Mouse (Mus musculus): ENCODE data around the gene Plod3. TPM values are rescaled to one million over a fixed set of nuclear protein-coding genes. Genes with fewer than 3 reads are reported as not detected.

Plod3 gene
- polyA plus RNA-seq, 1 experiment from 2014 or later: 28.1 TPM

GRCm38 (mm10) chr5:136960053-136960452 is 26.8 kb upstream of the Plod3 start:
- Histone ChIP-seq H3K9me3 (ENCODE audit: control insufficient read depth, low read length) (no peaks in the 10 kb centered on the region), H3K36me3 (ENCODE audit: control insufficient read depth, insufficient read depth, low read length) (peaks cover 28% of the 10 kb centered on the region), H3K27ac (replicated peaks; ENCODE audit: low read depth, low read length) (no peak overlapping the region), H3K4me2 (ENCODE audit: low read length) (no peak overlapping the region), H3K4me3 (replicated peaks; ENCODE audit: low read depth, low read length) (no peak overlapping the region), H3K27me3 (ENCODE audit: control insufficient read depth, insufficient read depth, low read length) (no peaks in the 10 kb centered on the region), H3K9ac (replicated peaks; ENCODE audit: low read length) (no peak overlapping the region), H3K4me1 (ENCODE audit: control insufficient read depth, insufficient read depth, low read length) (peaks cover 16% of the 10 kb centered on the region)
- 92% methylated on average over 6 of the region's 6 CpGs for WGBS
- DNase-seq: no peak
- no peak for ATAC-seq (ENCODE audit: low FRiP score, low TSS enrichment)

- peak overlapping the region; percentile 69 for H3K4me2 ChIP-seq (ENCODE audit: low read length)
- no peaks in the 10 kb centered on the region for H3K9me3 ChIP-seq (ENCODE audit: control insufficient read depth, low read length)
- H3K9ac ChIP-seq (replicated peaks; ENCODE audit: low read length): peak overlapping the region; percentile 60
- DNase-seq: no peak
- peak; percentile 15; the same call in 1 of the 2 replicates for ATAC-seq (ENCODE audit: low FRiP score, low TSS enrichment)
- WGBS: 24% methylated on average over 5 of the region's 5 CpGs
- H3K4me1 ChIP-seq (ENCODE audit: control insufficient read depth, insufficient read depth, low read length): peaks cover 12% of the 10 kb centered on the region
- H3K36me3 ChIP-seq (ENCODE audit: control insufficient read depth, insufficient read depth, low read length): peaks cover 42% of the 10 kb centered on the region
- peak overlapping the region; percentile 51 for H3K4me3 ChIP-seq (replicated peaks; ENCODE audit: low read depth, low read length)
- H3K27me3 ChIP-seq (ENCODE audit: control insufficient read depth, insufficient read depth, low read length): no peaks in the 10 kb centered on the region
- peak overlapping the region; percentile 92 for H3K27ac ChIP-seq (replicated peaks; ENCODE audit: low read depth, low read length)
These were observed 25.4 kb upstream of the Plod3 start for GRCm38 (mm10) chr5:136961334-136961982.

- Histone ChIP-seq H3K27me3 (ENCODE audit: control insufficient read depth, insufficient read depth, low read length) (no peaks in the 10 kb centered on the region), H3K4me3 (replicated peaks; ENCODE audit: low read depth, low read length) (peak overlapping the region; percentile 51), H3K36me3 (ENCODE audit: control insufficient read depth, insufficient read depth, low read length) (peaks cover 48% of the 10 kb centered on the region), H3K9ac (replicated peaks; ENCODE audit: low read length) (peak overlapping the region; percentile 60), H3K4me2 (ENCODE audit: low read length) (peak overlapping the region; percentile 69), H3K27ac (replicated peaks; ENCODE audit: low read depth, low read length) (peak overlapping the region; percentile 92), H3K4me1 (ENCODE audit: control insufficient read depth, insufficient read depth, low read length) (peaks cover 12% of the 10 kb centered on the region), H3K9me3 (ENCODE audit: control insufficient read depth, low read length) (no peaks in the 10 kb centered on the region)
- peak; percentile 91 for ATAC-seq (ENCODE audit: low FRiP score, low TSS enrichment)
- under 1% methylated on average over 20 of the region's 20 CpGs for WGBS
- peak; percentile 95 for DNase-seq
These were observed 24.8 kb upstream of the Plod3 start for GRCm38 (mm10) chr5:136961983-136962461.

GRCm38 (mm10) chr5:136962501-136962900 is 24.3 kb upstream of the Plod3 start:
- WGBS: 1% methylated on average over 10 of the region's 10 CpGs
- Histone ChIP-seq H3K4me3 (replicated peaks; ENCODE audit: low read depth, low read length) (peak overlapping the region; percentile 51), H3K4me2 (ENCODE audit: low read length) (peak overlapping the region; percentile 69), H3K27ac (replicated peaks; ENCODE audit: low read depth, low read length) (peak overlapping the region; percentile 92), H3K4me1 (ENCODE audit: control insufficient read depth, insufficient read depth, low read length) (peaks cover 12% of the 10 kb centered on the region), H3K9me3 (ENCODE audit: control insufficient read depth, low read length) (no peaks in the 10 kb centered on the region), H3K9ac (replicated peaks; ENCODE audit: low read length) (peak overlapping the region; percentile 60), H3K36me3 (ENCODE audit: control insufficient read depth, insufficient read depth, low read length) (peaks cover 46% of the 10 kb centered on the region), H3K27me3 (ENCODE audit: control insufficient read depth, insufficient read depth, low read length) (no peaks in the 10 kb centered on the region)
- DNase-seq (peak; percentile 90), ATAC-seq (ENCODE audit: low FRiP score, low TSS enrichment) (peak; percentile 72)

GRCm38 (mm10) chr5:136962966-136963540 is 23.8 kb upstream of the Plod3 start:
- Histone ChIP-seq H3K4me2 (ENCODE audit: low read length) (peak overlapping the region; percentile 69), H3K4me3 (replicated peaks; ENCODE audit: low read depth, low read length) (peak overlapping the region; percentile 51), H3K9me3 (ENCODE audit: control insufficient read depth, low read length) (no peaks in the 10 kb centered on the region), H3K9ac (replicated peaks; ENCODE audit: low read length) (peak overlapping the region; percentile 60), H3K36me3 (ENCODE audit: control insufficient read depth, insufficient read depth, low read length) (peaks cover 45% of the 10 kb centered on the region), H3K27ac (replicated peaks; ENCODE audit: low read depth, low read length) (peak overlapping the region; percentile 92), H3K27me3 (ENCODE audit: control insufficient read depth, insufficient read depth, low read length) (no peaks in the 10 kb centered on the region), H3K4me1 (ENCODE audit: control insufficient read depth, insufficient read depth, low read length) (peaks cover 12% of the 10 kb centered on the region)
- DNase-seq: no peak
- ATAC-seq (ENCODE audit: low FRiP score, low TSS enrichment): no peak
- WGBS: 75% methylated on average over 8 of the region's 8 CpGs

- WGBS: 92% methylated on average over 9 of the region's 9 CpGs
- ATAC-seq (ENCODE audit: low FRiP score, low TSS enrichment) (no peak), DNase-seq (no peak)
- Histone ChIP-seq H3K27ac (replicated peaks; ENCODE audit: low read depth, low read length) (no peak overlapping the region), H3K9ac (replicated peaks; ENCODE audit: low read length) (no peak overlapping the region), H3K27me3 (ENCODE audit: control insufficient read depth, insufficient read depth, low read length) (no peaks in the 10 kb centered on the region), H3K9me3 (ENCODE audit: control insufficient read depth, low read length) (no peaks in the 10 kb centered on the region), H3K4me2 (ENCODE audit: low read length) (no peak overlapping the region), H3K4me3 (replicated peaks; ENCODE audit: low read depth, low read length) (no peak overlapping the region), H3K36me3 (ENCODE audit: control insufficient read depth, insufficient read depth, low read length) (peaks cover 47% of the 10 kb centered on the region), H3K4me1 (ENCODE audit: control insufficient read depth, insufficient read depth, low read length) (peaks cover 12% of the 10 kb centered on the region)
These were observed 21.6 kb upstream of the Plod3 start for GRCm38 (mm10) chr5:136965210-136965609.

- 90% methylated on average over 8 of the region's 8 CpGs for WGBS
- no peaks in the 10 kb centered on the region for H3K9me3 ChIP-seq (ENCODE audit: control insufficient read depth, low read length)
These were observed 21.1 kb upstream of the Plod3 start for GRCm38 (mm10) chr5:136965686-136966085.

GRCm38 (mm10) chr5:136966331-136966730 is 20.5 kb upstream of the Plod3 start, which contains the start of gene Cldn15:
Gene Cldn15 (plus strand): TSS chr5:136966616.
- Histone ChIP-seq H3K27ac (replicated peaks; ENCODE audit: low read depth, low read length) (no peak within 1 kb of the TSS), H3K27me3 (ENCODE audit: control insufficient read depth, insufficient read depth, low read length) (no peaks in the 10 kb centered on the region), H3K4me1 (ENCODE audit: control insufficient read depth, insufficient read depth, low read length) (peaks cover 9% of the 10 kb centered on the region), H3K36me3 (ENCODE audit: control insufficient read depth, insufficient read depth, low read length) (peaks cover 47% of the 10 kb centered on the region), H3K9me3 (ENCODE audit: control insufficient read depth, low read length) (no peaks in the 10 kb centered on the region), H3K9ac (replicated peaks; ENCODE audit: low read length) (no peak within 1 kb of the TSS), H3K4me2 (ENCODE audit: low read length) (no peak within 1 kb of the TSS), H3K4me3 (replicated peaks; ENCODE audit: low read depth, low read length) (no peak within 1 kb of the TSS)
- ATAC-seq (ENCODE audit: low FRiP score, low TSS enrichment): no peak
- DNase-seq: no peak
- 93% methylated on average over 6 of the region's 6 CpGs for WGBS

More at GRCm38 (mm10) chr5:136965686-136966085, 21.1 kb upstream of the Plod3 start:
- H3K9ac ChIP-seq (replicated peaks; ENCODE audit: low read length): no peak overlapping the region
- H3K4me3 ChIP-seq (replicated peaks; ENCODE audit: low read depth, low read length): no peak overlapping the region
- DNase-seq (no peak), ATAC-seq (ENCODE audit: low FRiP score, low TSS enrichment) (no peak)
- no peaks in the 10 kb centered on the region for H3K27me3 ChIP-seq (ENCODE audit: control insufficient read depth, insufficient read depth, low read length)
- H3K4me1 ChIP-seq (ENCODE audit: control insufficient read depth, insufficient read depth, low read length): peaks cover 12% of the 10 kb centered on the region
- no peak overlapping the region for H3K27ac ChIP-seq (replicated peaks; ENCODE audit: low read depth, low read length)
- peaks cover 47% of the 10 kb centered on the region for H3K36me3 ChIP-seq (ENCODE audit: control insufficient read depth, insufficient read depth, low read length)
- H3K4me2 ChIP-seq (ENCODE audit: low read length): no peak overlapping the region
